Mouse (Mus musculus): ENCODE data around the gene Cgn. TPM values are rescaled to one million over a fixed set of nuclear protein-coding genes. Genes with fewer than 3 reads are reported as not detected.

Gene Cgn
- total and polyA plus RNA-seq, 3 experiments: 0.04 to 0.86 TPM; not detected in 1

- H3K27ac ChIP-seq (ENCODE audit: control insufficient read depth, low read depth, low read length): no peak overlapping the region
- H3K9ac ChIP-seq (ENCODE audit: control insufficient read depth, low read depth, low read length, poor library complexity, severe bottlenecking): no peak overlapping the region
- H3K27me3 ChIP-seq (ENCODE audit: control insufficient read depth in 1 of 2, insufficient read depth in 2 of 2, low read length in 2 of 2): peaks cover 2 to 4% of the 10 kb centered on the region in 2 experiments; a peak in 2 of 4 replicates
- H3K36me3 ChIP-seq (ENCODE audit: control insufficient read depth in 1 of 2, insufficient read depth in 2 of 2, low read length in 2 of 2): peaks cover 0 to 11% of the 10 kb centered on the region in 2 experiments; a peak in 2 of 4 replicates
- H3K9me3 ChIP-seq (replicated peaks; ENCODE audit: insufficient read depth, low read length): no peaks in the 10 kb centered on the region
- no peak overlapping the region for H3K4me3 ChIP-seq (ENCODE audit: control insufficient read depth in 1 of 2, insufficient read depth in 1 of 2, low read depth in 2 of 2, low read length in 2 of 2)
- peak; percentile 54 for DNase-seq (ENCODE audit: low read depth, low spot score)
- peaks cover 8% of the 10 kb centered on the region for H3K79me2 ChIP-seq (ENCODE audit: control insufficient read depth, insufficient read depth, low read length, poor library complexity)
- TF ChIP-seq SMC3 (IDR thresholded peaks at IDR 0.05; ENCODE audit: low read depth, low read length) (peak; percentile 34), RCOR1 (IDR thresholded peaks at IDR 0.05; ENCODE audit: low read depth, low read length) (no peak), ZKSCAN1 (IDR thresholded peaks at IDR 0.05; ENCODE audit: low read depth, low read length) (no peak), MEF2A (IDR thresholded peaks at IDR 0.05; ENCODE audit: extremely low read depth, insufficient replicate concordance, low read depth, low read length, poor library complexity, severe bottlenecking) (no peak), ZNF384 (IDR thresholded peaks at IDR 0.05; ENCODE audit: low read depth, low read length) (peak; percentile 84), RAD21 (IDR thresholded peaks at IDR 0.05; ENCODE audit: low read depth, low read length) (peak; percentile 36), ZMIZ1 (IDR thresholded peaks at IDR 0.05; ENCODE audit: low read depth, low read length) (no peak), CTCF (IDR thresholded peaks at IDR 0.05 in 2 of 3, conservative IDR thresholded peaks at IDR 0.05 in 1 of 3; ENCODE audit: control insufficient read depth in 1 of 3, insufficient read depth in 1 of 3, low read depth in 2 of 3, low read length in 3 of 3, poor library complexity in 1 of 3, severe bottlenecking in 1 of 3) (peak; percentile 28 to 59 (median 55); a peak in 5 of 6 replicates)
- peaks cover 3 to 14% of the 10 kb centered on the region in 2 experiments; a peak in 3 of 4 replicates for H3K4me1 ChIP-seq (ENCODE audit: control insufficient read depth in 1 of 2, insufficient read depth in 2 of 2, low read length in 2 of 2)
These were observed 47.1 kb upstream of the Cgn start for GRCm38 (mm10) chr3:94833358-94833757.

DNA sequence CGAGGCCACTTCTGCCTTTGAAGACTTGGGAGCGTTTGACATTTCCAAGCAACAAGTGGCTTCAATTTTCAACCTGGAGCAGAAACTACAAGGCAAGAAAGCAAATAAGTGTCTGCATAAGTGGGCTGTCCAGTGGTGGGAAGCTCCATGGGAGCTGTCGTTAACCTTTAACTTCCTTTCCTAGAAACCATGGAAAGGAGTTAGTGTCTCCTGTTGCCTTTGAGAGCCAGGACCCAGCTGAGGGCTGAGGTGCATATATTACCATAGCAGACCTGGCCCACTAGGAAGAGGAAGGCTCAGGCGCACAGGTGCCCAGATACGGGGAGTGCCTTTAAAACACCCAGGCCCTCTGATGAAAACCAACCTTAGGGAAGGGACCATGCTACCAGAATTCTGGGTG, 46.4 kb upstream of the Cgn start:
- peaks cover 3 to 13% of the 10 kb centered on the region in 2 experiments; a peak in 3 of 4 replicates for H3K4me1 ChIP-seq (ENCODE audit: control insufficient read depth in 1 of 2, insufficient read depth in 2 of 2, low read length in 2 of 2)
- peaks cover 3% of the 10 kb centered on the region for H3K79me2 ChIP-seq (ENCODE audit: control insufficient read depth, insufficient read depth, low read length, poor library complexity)
- TF ChIP-seq MYB (IDR thresholded peaks at IDR 0.05; ENCODE audit: low read depth, low read length): no peak
- TF ChIP-seq MAZ (IDR thresholded peaks at IDR 0.05; ENCODE audit: low read depth, low read length): no peak
- TF ChIP-seq ELF1 (IDR thresholded peaks at IDR 0.05; ENCODE audit: low read depth, low read length): no peak
- no peak for TF ChIP-seq POLR2AphosphoS2 (IDR thresholded peaks at IDR 0.05; ENCODE audit: low read length)
- no peak for TF ChIP-seq ETS1 (IDR thresholded peaks at IDR 0.05; ENCODE audit: low read depth, low read length)
- no peak for TF ChIP-seq BHLHE40 (IDR thresholded peaks at IDR 0.05; ENCODE audit: borderline replicate concordance, low read depth, low read length)
- no peak for TF ChIP-seq NRF1 (IDR thresholded peaks at IDR 0.05; ENCODE audit: insufficient read depth, low read depth, low read length, poor library complexity, severe bottlenecking)
- TF ChIP-seq MAX (IDR thresholded peaks at IDR 0.05; ENCODE audit: low read length): no peak
- TF ChIP-seq RAD21 (IDR thresholded peaks at IDR 0.05; ENCODE audit: low read depth, low read length): no peak
- no peak for TF ChIP-seq CHD1 (IDR thresholded peaks at IDR 0.05; ENCODE audit: low read depth, low read length)
- TF ChIP-seq TBP (IDR thresholded peaks at IDR 0.05; ENCODE audit: low read depth, low read length): no peak
- TF ChIP-seq USF1 (IDR thresholded peaks at IDR 0.05; ENCODE audit: low read depth, low read length): no peak
- no peak for TF ChIP-seq KAT2A (conservative IDR thresholded peaks at IDR 0.05; ENCODE audit: low read depth, low read length)
- TF ChIP-seq GATA1 (IDR thresholded peaks at IDR 0.05; ENCODE audit: low read depth, low read length): no peak
- TF ChIP-seq E2F4 (IDR thresholded peaks at IDR 0.05; ENCODE audit: borderline replicate concordance, low read depth, low read length): no peak
- TF ChIP-seq MAFK (IDR thresholded peaks at IDR 0.05; ENCODE audit: borderline replicate concordance, low read depth, low read length): no peak
- no peak for TF ChIP-seq USF2 (IDR thresholded peaks at IDR 0.05; ENCODE audit: borderline replicate concordance in 1 of 2, insufficient read depth in 1 of 2, low read depth in 1 of 2, low read length in 2 of 2)
- no peak for TF ChIP-seq ZC3H11A (IDR thresholded peaks at IDR 0.05; ENCODE audit: low read depth, low read length)
- no peak for TF ChIP-seq EP300 (IDR thresholded peaks at IDR 0.05; ENCODE audit: low read depth in 1 of 2, low read length in 2 of 2)
- no peak for TF ChIP-seq ZMIZ1 (IDR thresholded peaks at IDR 0.05; ENCODE audit: low read depth, low read length)
- H3K9me3 ChIP-seq (replicated peaks; ENCODE audit: insufficient read depth, low read length): no peaks in the 10 kb centered on the region
- no peak for DNase-seq (ENCODE audit: low read depth, low spot score)
- peaks cover 0 to 10% of the 10 kb centered on the region in 2 experiments; a peak in 2 of 4 replicates for H3K36me3 ChIP-seq (ENCODE audit: control insufficient read depth in 1 of 2, insufficient read depth in 2 of 2, low read length in 2 of 2)
- H3K27me3 ChIP-seq (ENCODE audit: control insufficient read depth in 1 of 2, insufficient read depth in 2 of 2, low read length in 2 of 2): peaks cover 2 to 4% of the 10 kb centered on the region in 2 experiments; a peak in 2 of 4 replicates
- H3K4me3 ChIP-seq (ENCODE audit: control insufficient read depth in 1 of 2, insufficient read depth in 1 of 2, low read depth in 2 of 2, low read length in 2 of 2): no peak overlapping the region
- H3K9ac ChIP-seq (ENCODE audit: control insufficient read depth, low read depth, low read length, poor library complexity, severe bottlenecking): no peak overlapping the region
- no peak overlapping the region for H3K27ac ChIP-seq (ENCODE audit: control insufficient read depth, low read depth, low read length)
